Mouse (Mus musculus): ENCODE results near the gene Nrbp1. TPM values are rescaled to one million over a fixed set of nuclear protein-coding genes. Genes with fewer than 3 reads are reported as not detected.

Gene Nrbp1
- total RNA-seq, 2 experiments from 2014 or later, result 83.8 to 85.2 TPM

Other genes starting within 250 kb of the Nrbp1 start
- gene Atraid, start 192.6 kb upstream of the Nrbp1 start, total RNA-seq (2021), result 10 to 100 TPM; 62.7 to 64.1 TPM
- 1 to 10 TPM; 4.7 to 4.8 TPM for gene Slc5a6, start 191.9 kb upstream of the Nrbp1 start, total RNA-seq (2021)
- 10 to 100 TPM; 19.1 to 21.7 TPM for gene Cad, start 186.1 kb upstream of the Nrbp1 start, total RNA-seq (2021)
- not detected for gene Dnajc5g, start 134.6 kb upstream of the Nrbp1 start, total RNA-seq (2021)
- under 1 TPM in 1 of 2 experiments, not detected in 1; 0.25 TPM for gene Slc30a3, start 132.6 kb upstream of the Nrbp1 start, total RNA-seq (2021)
- gene Trim54, start 124.2 kb upstream of the Nrbp1 start, total RNA-seq (2021), result 10 to 100 TPM; 67.3 to 78.0 TPM
- not detected for gene Ucn, start 102.0 kb upstream of the Nrbp1 start, total RNA-seq (2021)
- gene Mpv17, start 86.6 kb upstream of the Nrbp1 start, total RNA-seq (2021), result 10 to 100 TPM; 52.1 to 59.3 TPM
- gene Gm29609, start 61.0 kb upstream of the Nrbp1 start, total RNA-seq (2021), result 1 to 10 TPM in 1 of 2 experiments, under 1 TPM in 1; 0.38 to 1.6 TPM
- 10 to 100 TPM; 45.1 to 48.3 TPM for gene Gtf3c2, start 60.7 kb upstream of the Nrbp1 start, total RNA-seq (2021)
- 10 to 100 TPM; 80.0 to 80.7 TPM for gene Snx17, start 47.6 kb upstream of the Nrbp1 start, total RNA-seq (2021)
- gene Eif2b4, start 47.4 kb upstream of the Nrbp1 start, total RNA-seq (2021), result 10 to 100 TPM; 44.8 to 45.2 TPM
- 10 to 100 TPM; 12.7 to 12.9 TPM for gene Zfp513, start 38.6 kb upstream of the Nrbp1 start, total RNA-seq (2021)
- 10 to 100 TPM; 70.1 to 86.9 TPM for gene Ppm1g, start 20.2 kb upstream of the Nrbp1 start, total RNA-seq (2021)
- gene Gm9970, start 368 bp downstream of the Nrbp1 start, total RNA-seq (2021), result 1 to 10 TPM in 1 of 2 experiments, not detected in 1; 1.0 TPM
- gene Krtcap3, start 10.8 kb downstream of the Nrbp1 start, total RNA-seq (2021), result 1 to 10 TPM; 2.1 to 2.5 TPM
- 10 to 100 TPM; 34.1 to 40.4 TPM for gene Ift172, start 50.3 kb downstream of the Nrbp1 start, total RNA-seq (2021)
- 10 to 100 TPM in 1 of 2 experiments, 1 to 10 TPM in 1; 3.6 to 10.3 TPM for gene Fndc4, start 55.2 kb downstream of the Nrbp1 start, total RNA-seq (2021)
- not detected for gene Gckr, start 56.6 kb downstream of the Nrbp1 start, total RNA-seq (2021)
- gene Zfp512, start 211.6 kb downstream of the Nrbp1 start, total RNA-seq (2021), result 10 to 100 TPM; 20.5 to 23.6 TPM
- under 1 TPM; 0.22 to 0.32 TPM for gene 4930548H24Rik, start 244.9 kb downstream of the Nrbp1 start, total RNA-seq (2021)

All from heart, postnatal 10 days (tissue).